Mouse (Mus musculus): ENCODE results near the gene Ube2z. TPM values are rescaled to one million over a fixed set of nuclear protein-coding genes. Genes with fewer than 3 reads are reported as not detected.

Ube2z gene
- polyA plus RNA-seq, 1 experiment from 2014 or later = 22.3 TPM

GRCm38 (mm10) chr11:96082682-96083081, 17.5 kb upstream of the Ube2z start:
- H3K4me3 ChIP-seq (ENCODE audit: low read depth, low read length) = no peak overlapping the region
- 79% methylated on average over 3 of the region's 3 CpGs for WGBS
- no peak for ATAC-seq (ENCODE audit: low FRiP score)

GRCm38 (mm10) chr11:96080736-96081135, 15.5 kb upstream of the Ube2z start:
- no peak overlapping the region for H3K9ac ChIP-seq (ENCODE audit: low read length)
- ATAC-seq (ENCODE audit: low FRiP score) = no peak
- WGBS = 87% methylated on average over 5 of the region's 5 CpGs

More at GRCm38 (mm10) chr11:96082682-96083081, 17.5 kb upstream of the Ube2z start:
- Histone ChIP-seq H3K27ac (ENCODE audit: low read depth, low read length) (no peak overlapping the region), H3K9me3 (ENCODE audit: control insufficient read depth, low read length) (no peaks in the 10 kb centered on the region), H3K36me3 (ENCODE audit: control insufficient read depth, insufficient read depth, low read length) (no peaks in the 10 kb centered on the region), H3K27me3 (ENCODE audit: control insufficient read depth, insufficient read depth, low read length) (no peaks in the 10 kb centered on the region), H3K9ac (ENCODE audit: low read length) (no peak overlapping the region), H3K4me2 (no peak overlapping the region), H3K4me1 (ENCODE audit: control insufficient read depth, insufficient read depth, low read length) (no peaks in the 10 kb centered on the region)
- peak; percentile 41 for DNase-seq (ENCODE audit: low spot score, missing footprints)

GRCm38 (mm10) chr11:96076221-96077105, 11.3 kb upstream of the Ube2z start:
- Histone ChIP-seq H3K9ac (ENCODE audit: low read length) (peak overlapping the region; percentile 56), H3K27me3 (ENCODE audit: control insufficient read depth, insufficient read depth, low read length) (no peaks in the 10 kb centered on the region), H3K9me3 (ENCODE audit: control insufficient read depth, low read length) (no peaks in the 10 kb centered on the region), H3K4me3 (ENCODE audit: low read depth, low read length) (peak overlapping the region; percentile 79), H3K36me3 (ENCODE audit: control insufficient read depth, insufficient read depth, low read length) (no peaks in the 10 kb centered on the region), H3K4me2 (peak overlapping the region; percentile 47), H3K4me1 (ENCODE audit: control insufficient read depth, insufficient read depth, low read length) (peaks cover 9% of the 10 kb centered on the region), H3K27ac (ENCODE audit: low read depth, low read length) (no peak overlapping the region)
- 65% methylated on average over 13 of the region's 13 CpGs for WGBS
- no peak for ATAC-seq (ENCODE audit: low FRiP score)
- DNase-seq (ENCODE audit: low spot score, missing footprints) = peak; percentile 81

More at GRCm38 (mm10) chr11:96080736-96081135, 15.5 kb upstream of the Ube2z start:
- DNase-seq (ENCODE audit: low spot score, missing footprints) = no peak
- H3K4me2 ChIP-seq = no peak overlapping the region
- no peak overlapping the region for H3K4me3 ChIP-seq (ENCODE audit: low read depth, low read length)
- no peaks in the 10 kb centered on the region for H3K27me3 ChIP-seq (ENCODE audit: control insufficient read depth, insufficient read depth, low read length)
- H3K4me1 ChIP-seq (ENCODE audit: control insufficient read depth, insufficient read depth, low read length) = no peaks in the 10 kb centered on the region
- H3K27ac ChIP-seq (ENCODE audit: low read depth, low read length) = no peak overlapping the region
- H3K9me3 ChIP-seq (ENCODE audit: control insufficient read depth, low read length) = no peaks in the 10 kb centered on the region
- H3K36me3 ChIP-seq (ENCODE audit: control insufficient read depth, insufficient read depth, low read length) = no peaks in the 10 kb centered on the region

- H3K9me3 ChIP-seq (ENCODE audit: control insufficient read depth, low read length) = no peaks in the 10 kb centered on the region
- peak within 1 kb of the TSS; percentile 84 for H3K9ac ChIP-seq (ENCODE audit: low read length)
- DNase-seq (ENCODE audit: low spot score, missing footprints) = peak; percentile 100
- under 1% methylated on average over 35 of the region's 37 CpGs for WGBS
- peak within 1 kb of the TSS; percentile 48; the same call in 1 of the 2 replicates for H3K27ac ChIP-seq (ENCODE audit: low read depth, low read length)
- H3K27me3 ChIP-seq (ENCODE audit: control insufficient read depth, insufficient read depth, low read length) = no peaks in the 10 kb centered on the region
- H3K4me2 ChIP-seq = peak within 1 kb of the TSS; percentile 93
- H3K4me3 ChIP-seq (ENCODE audit: low read depth, low read length) = peak within 1 kb of the TSS; percentile 79
- H3K4me1 ChIP-seq (ENCODE audit: control insufficient read depth, insufficient read depth, low read length) = peaks cover 9% of the 10 kb centered on the region
- H3K36me3 ChIP-seq (ENCODE audit: control insufficient read depth, insufficient read depth, low read length) = no peaks in the 10 kb centered on the region
- peak; percentile 98 for ATAC-seq (ENCODE audit: low FRiP score)
Observed at GRCm38 (mm10) chr11:96075509-96076220, 10.5 kb upstream of the Ube2z start, which contains the start of gene Atp5g1. Atp5g1 (minus strand) TSS chr11:96075670.

GRCm38 (mm10) chr11:96075177-96075508, 10.0 kb upstream of the Ube2z start:
- peak overlapping the region; percentile 48; the same call in 1 of the 2 replicates for H3K27ac ChIP-seq (ENCODE audit: low read depth, low read length)
- no peaks in the 10 kb centered on the region for H3K9me3 ChIP-seq (ENCODE audit: control insufficient read depth, low read length)
- peak overlapping the region; percentile 84 for H3K9ac ChIP-seq (ENCODE audit: low read length)
- H3K4me2 ChIP-seq = peak overlapping the region; percentile 93
- no peaks in the 10 kb centered on the region for H3K27me3 ChIP-seq (ENCODE audit: control insufficient read depth, insufficient read depth, low read length)
- WGBS = under 1% methylated on average over 14 of the region's 15 CpGs
- H3K4me3 ChIP-seq (ENCODE audit: low read depth, low read length) = peak overlapping the region; percentile 79
- peaks cover 9% of the 10 kb centered on the region for H3K4me1 ChIP-seq (ENCODE audit: control insufficient read depth, insufficient read depth, low read length)
- ATAC-seq (ENCODE audit: low FRiP score) = no peak
- no peaks in the 10 kb centered on the region for H3K36me3 ChIP-seq (ENCODE audit: control insufficient read depth, insufficient read depth, low read length)
- no peak for DNase-seq (ENCODE audit: low spot score, missing footprints)

GRCm38 (mm10) chr11:96074351-96075176, 9.4 kb upstream of the Ube2z start:
- WGBS = 30% methylated on average over 17 of the region's 17 CpGs
- H3K9me3 ChIP-seq (ENCODE audit: control insufficient read depth, low read length) = no peaks in the 10 kb centered on the region
- peak overlapping the region; percentile 79 for H3K4me3 ChIP-seq (ENCODE audit: low read depth, low read length)
- peak; percentile 80 for DNase-seq (ENCODE audit: low spot score, missing footprints)
- no peak for ATAC-seq (ENCODE audit: low FRiP score)
- peaks cover 9% of the 10 kb centered on the region for H3K4me1 ChIP-seq (ENCODE audit: control insufficient read depth, insufficient read depth, low read length)
- no peaks in the 10 kb centered on the region for H3K27me3 ChIP-seq (ENCODE audit: control insufficient read depth, insufficient read depth, low read length)
- H3K9ac ChIP-seq (ENCODE audit: low read length) = peak overlapping the region; percentile 84
- H3K4me2 ChIP-seq = peak overlapping the region; percentile 93
- H3K27ac ChIP-seq (ENCODE audit: low read depth, low read length) = no peak overlapping the region
- no peaks in the 10 kb centered on the region for H3K36me3 ChIP-seq (ENCODE audit: control insufficient read depth, insufficient read depth, low read length)

- Histone ChIP-seq H3K4me1 (ENCODE audit: control insufficient read depth, insufficient read depth, low read length) (peaks cover 9% of the 10 kb centered on the region), H3K36me3 (ENCODE audit: control insufficient read depth, insufficient read depth, low read length) (no peaks in the 10 kb centered on the region), H3K9me3 (ENCODE audit: control insufficient read depth, low read length) (no peaks in the 10 kb centered on the region), H3K27me3 (ENCODE audit: control insufficient read depth, insufficient read depth, low read length) (no peaks in the 10 kb centered on the region), H3K4me3 (ENCODE audit: low read depth, low read length) (no peak overlapping the region), H3K9ac (ENCODE audit: low read length) (no peak overlapping the region), H3K4me2 (no peak overlapping the region), H3K27ac (ENCODE audit: low read depth, low read length) (no peak overlapping the region)
- ATAC-seq (ENCODE audit: low FRiP score) = no peak
- 85% methylated on average over 8 of the region's 9 CpGs for WGBS
- peak; percentile 81 for DNase-seq (ENCODE audit: low spot score, missing footprints)
Observed at GRCm38 (mm10) chr11:96073295-96073993, 8.3 kb upstream of the Ube2z start.

GRCm38 (mm10) chr11:96071013-96071412, 5.8 kb upstream of the Ube2z start:
- H3K27me3 ChIP-seq (ENCODE audit: control insufficient read depth, insufficient read depth, low read length) = no peaks in the 10 kb centered on the region
- 94% methylated on average over 1 of the region's 1 CpGs for WGBS
- H3K4me3 ChIP-seq (ENCODE audit: low read depth, low read length) = no peak overlapping the region
- H3K4me2 ChIP-seq = no peak overlapping the region
- H3K4me1 ChIP-seq (ENCODE audit: control insufficient read depth, insufficient read depth, low read length) = peaks cover 9% of the 10 kb centered on the region
- H3K9me3 ChIP-seq (ENCODE audit: control insufficient read depth, low read length) = no peaks in the 10 kb centered on the region
- no peaks in the 10 kb centered on the region for H3K36me3 ChIP-seq (ENCODE audit: control insufficient read depth, insufficient read depth, low read length)
- H3K9ac ChIP-seq (ENCODE audit: low read length) = no peak overlapping the region
- DNase-seq (ENCODE audit: low spot score, missing footprints) (no peak), ATAC-seq (ENCODE audit: low FRiP score) (no peak)
- H3K27ac ChIP-seq (ENCODE audit: low read depth, low read length) = no peak overlapping the region

Measured in midbrain, embryonic 11.5 days (tissue).